Mouse (Mus musculus): ENCODE measurements around the gene Gm37240. TPM values are rescaled to one million over a fixed set of nuclear protein-coding genes. Genes with fewer than 3 reads are reported as not detected.

The Gm37240 gene
- polyA plus RNA-seq, 1 experiment = not detected

- TF ChIP-seq CTCF (IDR thresholded peaks at IDR 0.05; ENCODE audit: insufficient read depth, low read depth, low read length) (no peak), POLR2A (IDR thresholded peaks at IDR 0.05; ENCODE audit: insufficient read depth, low read depth, low read length) (no peak)
- Histone ChIP-seq H3K27ac (ENCODE audit: insufficient read depth, low read depth, low read length) (no peak overlapping the region), H3K4me3 (ENCODE audit: insufficient read depth, low read depth, low read length) (no peak overlapping the region), H3K4me1 (ENCODE audit: control insufficient read depth, insufficient read depth, low read length) (peaks cover 4% of the 10 kb centered on the region; the same call in 1 of the 2 replicates)
- 78% methylated on average over 5 of the region's 5 CpGs for WGBS
Measured at GRCm38 (mm10) chr3:85636716-85637447, 250.4 kb downstream of the Gm37240 start.

GRCm38 (mm10) chr3:85635591-85635990 is 251.7 kb downstream of the Gm37240 start:
- WGBS = 84% methylated on average over 2 of the region's 2 CpGs
- H3K27ac ChIP-seq (ENCODE audit: insufficient read depth, low read depth, low read length) = no peak overlapping the region
- peaks cover 4% of the 10 kb centered on the region; the same call in 1 of the 2 replicates for H3K4me1 ChIP-seq (ENCODE audit: control insufficient read depth, insufficient read depth, low read length)
- no peak overlapping the region for H3K4me3 ChIP-seq (ENCODE audit: insufficient read depth, low read depth, low read length)
- TF ChIP-seq POLR2A (IDR thresholded peaks at IDR 0.05; ENCODE audit: insufficient read depth, low read depth, low read length) (no peak), CTCF (IDR thresholded peaks at IDR 0.05; ENCODE audit: insufficient read depth, low read depth, low read length) (no peak)

GRCm38 (mm10) chr3:85635126-85635419 is 252.2 kb downstream of the Gm37240 start:
- TF ChIP-seq CTCF (IDR thresholded peaks at IDR 0.05; ENCODE audit: insufficient read depth, low read depth, low read length) = no peak
- no peak for TF ChIP-seq POLR2A (IDR thresholded peaks at IDR 0.05; ENCODE audit: insufficient read depth, low read depth, low read length)
- peaks cover 4% of the 10 kb centered on the region; the same call in 1 of the 2 replicates for H3K4me1 ChIP-seq (ENCODE audit: control insufficient read depth, insufficient read depth, low read length)
- H3K4me3 ChIP-seq (ENCODE audit: insufficient read depth, low read depth, low read length) = no peak overlapping the region
- H3K27ac ChIP-seq (ENCODE audit: insufficient read depth, low read depth, low read length) = no peak overlapping the region
- WGBS = 90% methylated on average over 2 of the region's 2 CpGs

- no peak for TF ChIP-seq CTCF (IDR thresholded peaks at IDR 0.05; ENCODE audit: insufficient read depth, low read depth, low read length)
- Histone ChIP-seq H3K27ac (ENCODE audit: insufficient read depth, low read depth, low read length) (no peak overlapping the region), H3K4me3 (ENCODE audit: insufficient read depth, low read depth, low read length) (no peak overlapping the region), H3K4me1 (ENCODE audit: control insufficient read depth, insufficient read depth, low read length) (peaks cover 7% of the 10 kb centered on the region; the same call in 1 of the 2 replicates)
- 74% methylated on average over 8 of the region's 8 CpGs for WGBS
Measured at GRCm38 (mm10) chr3:85634389-85635125, 252.8 kb downstream of the Gm37240 start.

GRCm38 (mm10) chr3:85633733-85634132 is 253.6 kb downstream of the Gm37240 start:
- no peak overlapping the region for H3K4me3 ChIP-seq (ENCODE audit: insufficient read depth, low read depth, low read length)
- no peak overlapping the region for H3K27ac ChIP-seq (ENCODE audit: insufficient read depth, low read depth, low read length)
- TF ChIP-seq POLR2A (IDR thresholded peaks at IDR 0.05; ENCODE audit: insufficient read depth, low read depth, low read length) (no peak), CTCF (IDR thresholded peaks at IDR 0.05; ENCODE audit: insufficient read depth, low read depth, low read length) (no peak)
- 98% methylated on average over 2 of the region's 2 CpGs for WGBS
- H3K4me1 ChIP-seq (ENCODE audit: control insufficient read depth, insufficient read depth, low read length) = peaks cover 7% of the 10 kb centered on the region; the same call in 1 of the 2 replicates

- H3K4me1 ChIP-seq (ENCODE audit: control insufficient read depth, insufficient read depth, low read length) = peaks cover 4% of the 10 kb centered on the region; the same call in 1 of the 2 replicates
- TF ChIP-seq POLR2A (IDR thresholded peaks at IDR 0.05; ENCODE audit: insufficient read depth, low read depth, low read length) (no peak), CTCF (IDR thresholded peaks at IDR 0.05; ENCODE audit: insufficient read depth, low read depth, low read length) (no peak)
- H3K4me3 ChIP-seq (ENCODE audit: insufficient read depth, low read depth, low read length) = no peak overlapping the region
- no peak overlapping the region for H3K27ac ChIP-seq (ENCODE audit: insufficient read depth, low read depth, low read length)
- 69% methylated on average over 4 of the region's 4 CpGs for WGBS
Measured at GRCm38 (mm10) chr3:85629895-85630510, 257.3 kb downstream of the Gm37240 start.

GRCm38 (mm10) chr3:85619751-85620150 is 267.6 kb downstream of the Gm37240 start:
- Histone ChIP-seq H3K27ac (ENCODE audit: insufficient read depth, low read depth, low read length) (no peak overlapping the region), H3K4me3 (ENCODE audit: insufficient read depth, low read depth, low read length) (no peak overlapping the region)
- WGBS = 98% methylated on average over 1 of the region's 1 CpGs

GRCm38 (mm10) chr3:85619345-85619744 is 268.0 kb downstream of the Gm37240 start:
- Histone ChIP-seq H3K4me1 (ENCODE audit: control insufficient read depth, insufficient read depth, low read length) (no peaks in the 10 kb centered on the region), H3K27ac (ENCODE audit: insufficient read depth, low read depth, low read length) (no peak overlapping the region), H3K4me3 (ENCODE audit: insufficient read depth, low read depth, low read length) (no peak overlapping the region)
- WGBS = 89% methylated on average over 5 of the region's 5 CpGs
- TF ChIP-seq POLR2A (IDR thresholded peaks at IDR 0.05; ENCODE audit: insufficient read depth, low read depth, low read length) (no peak), CTCF (IDR thresholded peaks at IDR 0.05; ENCODE audit: insufficient read depth, low read depth, low read length) (no peak)

More at GRCm38 (mm10) chr3:85619751-85620150, 267.6 kb downstream of the Gm37240 start:
- H3K4me1 ChIP-seq (ENCODE audit: control insufficient read depth, insufficient read depth, low read length) = no peaks in the 10 kb centered on the region
- TF ChIP-seq CTCF (IDR thresholded peaks at IDR 0.05; ENCODE audit: insufficient read depth, low read depth, low read length) = no peak
- no peak for TF ChIP-seq POLR2A (IDR thresholded peaks at IDR 0.05; ENCODE audit: insufficient read depth, low read depth, low read length)

- no peak overlapping the region for H3K27ac ChIP-seq (ENCODE audit: insufficient read depth, low read depth, low read length)
- H3K4me3 ChIP-seq (ENCODE audit: insufficient read depth, low read depth, low read length) = no peak overlapping the region
- 82% methylated on average over 6 of the region's 6 CpGs for WGBS
- TF ChIP-seq POLR2A (IDR thresholded peaks at IDR 0.05; ENCODE audit: insufficient read depth, low read depth, low read length) = no peak
- TF ChIP-seq CTCF (IDR thresholded peaks at IDR 0.05; ENCODE audit: insufficient read depth, low read depth, low read length) = no peak
- no peaks in the 10 kb centered on the region for H3K4me1 ChIP-seq (ENCODE audit: control insufficient read depth, insufficient read depth, low read length)
Measured at GRCm38 (mm10) chr3:85618885-85619284, 268.4 kb downstream of the Gm37240 start.

Measured in olfactory bulb, adult 2 months (tissue).